Mouse (Mus musculus) intestine, embryonic 14.5 days (tissue): ENCODE results near the gene Bhmt2. TPM values are rescaled to one million over a fixed set of nuclear protein-coding genes. Genes with fewer than 3 reads are reported as not detected.

Source experiments
- ATAC-seq: fragments of 200-750 bp; cut with Nextera tagmentation; replicated peaks from 2 replicates; pipeline ENCODE4 v1.8.0; 2017; ENCODE audit warnings: low read depth, moderate number of reproducible peaks, moderate TSS enrichment, moderate library complexity; ENCODE audit not compliant: low FRiP score, low TSS enrichment
- DNase-seq: peaks from one replicate; pipeline ENCODE4 v3.0.0-alpha.2; 2018; ENCODE audit warnings: low spot score
- H3K27ac ChIP-seq: fragments of 300-500 bp; sonication (generic); 2 replicates; pipeline ENCODE4 v1.5.1; 2014; ENCODE audit warnings: low read depth, mild to moderate bottlenecking, control low read depth
- H3K27me3 ChIP-seq: fragments of 300-500 bp; sonication (generic); replicated peaks from 2 replicates; pipeline ENCODE4 v1.6.1; 2014; ENCODE audit warnings: low read length, control low read depth; ENCODE audit not compliant: control insufficient read depth, insufficient read depth
- H3K36me3 ChIP-seq: fragments of 300-500 bp; sonication (generic); 2 replicates; pipeline ENCODE4 v1.6.1; 2014; ENCODE audit warnings: low read length, control low read depth; ENCODE audit not compliant: control insufficient read depth, insufficient read depth
- H3K4me1 ChIP-seq: fragments of 300-500 bp; sonication (generic); replicated peaks from 2 replicates; pipeline ENCODE4 v1.6.1; 2014; ENCODE audit warnings: low read length, control low read depth, mixed read lengths; ENCODE audit not compliant: control insufficient read depth, insufficient read depth
- H3K4me2 ChIP-seq: fragments of 300-500 bp; sonication (generic); 2 replicates; pipeline ENCODE4 v1.6.1; 2014; ENCODE audit warnings: low read length
- H3K4me3 ChIP-seq: fragments of 300-500 bp; sonication (generic); 2 replicates; pipeline ENCODE4 v1.5.1; 2014; ENCODE audit warnings: low read depth, low read length, control low read depth, mixed read lengths
- H3K9ac ChIP-seq: fragments of 300-500 bp; sonication (generic); 2 replicates; pipeline ENCODE4 v1.6.1; 2014; ENCODE audit warnings: mild to moderate bottlenecking, low read length
- H3K9me3 ChIP-seq: fragments of 300-500 bp; sonication (generic); 2 replicates; pipeline ENCODE4 v1.6.1; 2016; ENCODE audit warnings: low read length, control low read depth; ENCODE audit not compliant: control insufficient read depth
- WGBS: fragments of 180-500 bp; shearing (Covaris S2); extraction: QIAGEN DNeasy Blood & Tissue Kit; methylation state at CpG from one replicate; pipeline ENCODE4 v1.1.7; 2014; 5-methylcytosine and 5-hydroxymethylcytosine counted together
- polyA plus RNA-seq: library from polyadenylated mRNA; unstranded; fragments of >200 nt; fragmentation: Nextera tagmentation; extraction: Ambion mirVana; gene quantifications from 2 replicates; pipeline ENCODE4 v1.2.1, GENCODE M21; 2014

Bhmt2 gene
- polyA plus RNA-seq, 1 experiment from 2014 or later, result 0.07 TPM

GRCm38 (mm10) chr13:93673296-93673695 is 806 bp downstream of the Bhmt2 start:
- Histone ChIP-seq H3K27ac (no peak overlapping the region), H3K9ac (no peak overlapping the region), H3K27me3 (peaks cover 11% of the 10 kb centered on the region), H3K9me3 (no peaks in the 10 kb centered on the region), H3K4me3 (no peak overlapping the region), H3K4me1 (no peaks in the 10 kb centered on the region), H3K4me2 (no peak overlapping the region), H3K36me3 (no peaks in the 10 kb centered on the region)
- DNase-seq (no peak), ATAC-seq (no peak)
- WGBS, result 59% methylated on average over 2 of the region's 2 CpGs

- no peaks in the 10 kb centered on the region for H3K4me1 ChIP-seq
- no peaks in the 10 kb centered on the region for H3K36me3 ChIP-seq
- H3K27me3 ChIP-seq, result peaks cover 11% of the 10 kb centered on the region
- DNase-seq (no peak), ATAC-seq (no peak)
- H3K9me3 ChIP-seq, result no peaks in the 10 kb centered on the region
- H3K27ac ChIP-seq, result no peak overlapping the region
- WGBS, result 91% methylated on average over 4 of the region's 4 CpGs
- H3K4me3 ChIP-seq, result no peak overlapping the region
- no peak overlapping the region for H3K9ac ChIP-seq
- H3K4me2 ChIP-seq, result no peak overlapping the region
Measured at GRCm38 (mm10) chr13:93672371-93672770, 1.7 kb downstream of the Bhmt2 start.

GRCm38 (mm10) chr13:93667586-93667985 is 6.5 kb downstream of the Bhmt2 start:
- ATAC-seq (no peak), DNase-seq (no peak)
- WGBS, result 92% methylated on average over 4 of the region's 4 CpGs
- Histone ChIP-seq H3K9me3 (no peaks in the 10 kb centered on the region), H3K9ac (no peak overlapping the region), H3K36me3 (no peaks in the 10 kb centered on the region), H3K4me2 (no peak overlapping the region), H3K4me3 (no peak overlapping the region), H3K4me1 (no peaks in the 10 kb centered on the region), H3K27ac (no peak overlapping the region), H3K27me3 (no peaks in the 10 kb centered on the region)

GRCm38 (mm10) chr13:93657941-93658340 is 16.2 kb downstream of the Bhmt2 start:
- H3K9me3 ChIP-seq, result no peaks in the 10 kb centered on the region
- no peak for DNase-seq
- H3K4me3 ChIP-seq, result no peak overlapping the region
- WGBS, result 80% methylated on average over 5 of the region's 5 CpGs
- H3K4me1 ChIP-seq, result no peaks in the 10 kb centered on the region
- no peak overlapping the region for H3K27ac ChIP-seq
- H3K27me3 ChIP-seq, result no peaks in the 10 kb centered on the region
- no peak for ATAC-seq
- no peaks in the 10 kb centered on the region for H3K36me3 ChIP-seq
- H3K4me2 ChIP-seq, result no peak overlapping the region
- no peak overlapping the region for H3K9ac ChIP-seq

GRCm38 (mm10) chr13:93653382-93653781 is 20.7 kb downstream of the Bhmt2 start:
- no peak overlapping the region for H3K4me3 ChIP-seq
- H3K27ac ChIP-seq, result no peak overlapping the region
- H3K4me2 ChIP-seq, result no peak overlapping the region
- H3K27me3 ChIP-seq, result no peaks in the 10 kb centered on the region
- WGBS, result 88% methylated on average over 6 of the region's 6 CpGs
- DNase-seq (no peak), ATAC-seq (no peak)
- no peak overlapping the region for H3K9ac ChIP-seq
- H3K4me1 ChIP-seq, result no peaks in the 10 kb centered on the region
- H3K9me3 ChIP-seq, result no peaks in the 10 kb centered on the region
- no peaks in the 10 kb centered on the region for H3K36me3 ChIP-seq

GRCm38 (mm10) chr13:93648387-93649130 is 25.5 kb downstream of the Bhmt2 start:
- Histone ChIP-seq H3K9ac (no peak overlapping the region), H3K36me3 (no peaks in the 10 kb centered on the region), H3K27ac (no peak overlapping the region), H3K9me3 (no peaks in the 10 kb centered on the region), H3K27me3 (no peaks in the 10 kb centered on the region), H3K4me2 (no peak overlapping the region), H3K4me3 (no peak overlapping the region), H3K4me1 (no peaks in the 10 kb centered on the region)
- 67% methylated on average over 7 of the region's 7 CpGs for WGBS
- DNase-seq (no peak), ATAC-seq (no peak)

- Histone ChIP-seq H3K4me2 (no peak overlapping the region), H3K9me3 (no peaks in the 10 kb centered on the region), H3K36me3 (no peaks in the 10 kb centered on the region), H3K27ac (no peak overlapping the region), H3K9ac (no peak overlapping the region), H3K4me1 (no peaks in the 10 kb centered on the region), H3K4me3 (no peak overlapping the region), H3K27me3 (no peaks in the 10 kb centered on the region)
- DNase-seq, result no peak
- 64% methylated on average over 4 of the region's 4 CpGs for WGBS
- no peak for ATAC-seq
Measured at GRCm38 (mm10) chr13:93639636-93640035, 34.5 kb downstream of the Bhmt2 start.

- ATAC-seq (no peak), DNase-seq (no peak)
- H3K4me2 ChIP-seq, result no peak within 1 kb of the TSS
- H3K9me3 ChIP-seq, result no peaks in the 10 kb centered on the region
- H3K36me3 ChIP-seq, result no peaks in the 10 kb centered on the region
- WGBS, result 64% methylated on average over 19 of the region's 19 CpGs
- H3K4me3 ChIP-seq, result no peak within 1 kb of the TSS
- H3K9ac ChIP-seq, result no peak within 1 kb of the TSS
- H3K27ac ChIP-seq, result no peak within 1 kb of the TSS
- H3K27me3 ChIP-seq, result no peaks in the 10 kb centered on the region
- no peaks in the 10 kb centered on the region for H3K4me1 ChIP-seq
Measured at GRCm38 (mm10) chr13:93637282-93638245, 36.5 kb downstream of the Bhmt2 start, which contains the start of gene Bhmt. Gene Bhmt, minus strand, starts transcription at chr13:93637961.
